Mouse (Mus musculus) macrophage (primary cell): ENCODE measurements at regions not wholly inside any gene's neighbourhood (a gene's known extent, or its start where the extent isn't known, plus 50 kb on each side); places are given as distances from the start of the nearest gene placed in this dataset.

Source experiments
- H3K27ac ChIP-seq: fragments of 350-480 bp; formaldehyde crosslinking; 2 replicates; pipeline ENCODE4 v1.9.0; 2021
- H3K36me3 ChIP-seq: fragments of 350-480 bp; formaldehyde crosslinking; 2 replicates; pipeline ENCODE4 v1.9.0; 2021; ENCODE audit errors: inconsistent target
- H3K4me3 ChIP-seq: fragments of 350-480 bp; formaldehyde crosslinking; 2 replicates; pipeline ENCODE4 v1.9.0; 2021; ENCODE audit errors: inconsistent target
- H3K79me2 ChIP-seq: fragments of 350-480 bp; formaldehyde crosslinking; 2 replicates; pipeline ENCODE4 v1.9.0; 2021; ENCODE audit errors: inconsistent target
- WGBS: methylation state at CpG from one replicate; pipeline ENCODE4 v1.1.7; 2026; ENCODE audit warnings: inconsistent platforms; ENCODE audit not compliant: missing documents; 5-methylcytosine and 5-hydroxymethylcytosine counted together

DNA sequence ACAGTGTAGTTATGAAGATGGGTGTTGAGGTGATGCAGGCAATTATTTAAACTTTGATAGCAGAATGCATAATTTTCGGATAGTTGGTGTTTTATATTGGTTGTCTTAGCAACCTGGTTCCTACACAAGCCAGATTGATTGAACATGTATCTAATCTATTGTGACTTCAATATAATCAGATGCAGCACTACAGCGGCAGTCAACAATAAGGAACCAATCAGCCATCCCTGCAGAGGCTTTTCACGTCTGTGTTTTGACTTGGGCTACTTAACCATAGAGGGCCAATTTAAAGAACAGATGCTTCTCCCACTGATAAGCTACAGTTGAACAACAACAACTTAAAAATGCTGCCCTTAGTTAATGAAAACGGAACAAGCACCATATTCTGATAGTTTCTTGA is 267.8 kb downstream of the Lmo7 start:
- 89% methylated on average over 4 of the region's 4 CpGs for WGBS
- no peak overlapping the region for H3K27ac ChIP-seq

GRCm38 (mm10) chr14:101984401-101984800 is 254.6 kb downstream of the Lmo7 start:
- Histone ChIP-seq H3K36me3 (no peaks in the 10 kb centered on the region), H3K79me2 (no peaks in the 10 kb centered on the region), H3K4me3 (no peak overlapping the region), H3K27ac (no peak overlapping the region)
- WGBS = 65% methylated on average over 2 of the region's 2 CpGs

More for the DNA sequence above, 267.8 kb downstream of the Lmo7 start:
- H3K4me3 ChIP-seq = no peak overlapping the region
- no peaks in the 10 kb centered on the region for H3K36me3 ChIP-seq
- no peaks in the 10 kb centered on the region for H3K79me2 ChIP-seq
